Mouse (Mus musculus) liver, embryonic 15.5 days (tissue): ENCODE results near the gene Tmem201. TPM values are rescaled to one million over a fixed set of nuclear protein-coding genes. Genes with fewer than 3 reads are reported as not detected.

Source experiments
- ATAC-seq: fragments of 200-750 bp; cut with Nextera tagmentation; 2 replicates; pipeline ENCODE4 v1.8.0; 2017; ENCODE audit warnings: moderate number of reproducible peaks, mild to moderate bottlenecking, moderate library complexity; ENCODE audit not compliant: insufficient read depth
- H3K27ac ChIP-seq: fragments of 300-500 bp; sonication (generic); replicated peaks from 2 replicates; pipeline ENCODE4 v1.5.1; 2015; ENCODE audit warnings: mild to moderate bottlenecking, inconsistent platforms
- H3K27me3 ChIP-seq: fragments of 300-500 bp; sonication (generic); 2 replicates; pipeline ENCODE4 v1.6.1; 2015; ENCODE audit warnings: mild to moderate bottlenecking, inconsistent platforms
- H3K36me3 ChIP-seq: fragments of 300-500 bp; sonication (generic); replicated peaks from 2 replicates; pipeline ENCODE4 v1.6.1; 2015; ENCODE audit warnings: moderate library complexity, mild to moderate bottlenecking, inconsistent platforms
- H3K4me1 ChIP-seq: fragments of 300-500 bp; sonication (generic); replicated peaks from 2 replicates; pipeline ENCODE4 v1.6.1; 2015; ENCODE audit warnings: inconsistent platforms
- H3K4me2 ChIP-seq: fragments of 300-500 bp; sonication (generic); 2 replicates; pipeline ENCODE4 v1.6.1; 2015; ENCODE audit warnings: moderate library complexity, mild to moderate bottlenecking, inconsistent platforms
- H3K4me3 ChIP-seq: fragments of 300-500 bp; sonication (generic); replicated peaks from 2 replicates; pipeline ENCODE4 v1.5.1; 2015; ENCODE audit warnings: mild to moderate bottlenecking, inconsistent platforms
- H3K9ac ChIP-seq: fragments of 300-500 bp; sonication (generic); 2 replicates; pipeline ENCODE4 v1.6.1; 2015; ENCODE audit warnings: moderate library complexity, mild to moderate bottlenecking, inconsistent platforms
- H3K9me3 ChIP-seq: fragments of 300-500 bp; sonication (generic); replicated peaks from 2 replicates; pipeline ENCODE4 v1.6.1; 2016; ENCODE audit warnings: inconsistent platforms
- WGBS: fragments of 180-500 bp; shearing (Covaris S2); methylation state at CpG from one replicate; pipeline ENCODE4 v1.1.7; 2015; ENCODE audit warnings: mixed read lengths; ENCODE audit not compliant: insufficient replicate concordance; 5-methylcytosine and 5-hydroxymethylcytosine counted together
- polyA plus RNA-seq: library from polyadenylated mRNA; unstranded; fragments of >200 nt; fragmentation: Nextera tagmentation; extraction: Ambion mirVana; gene quantifications from 2 replicates; pipeline ENCODE4 v1.2.1, GENCODE M21; 2015

Gene Tmem201
- polyA plus RNA-seq, 1 experiment from 2014 or later: 6.6 TPM

- under 1% methylated on average over 35 of the region's 35 CpGs for WGBS
- Histone ChIP-seq H3K4me3 (peak overlapping the region; percentile 65), H3K36me3 (no peaks in the 10 kb centered on the region), H3K9me3 (no peaks in the 10 kb centered on the region), H3K4me1 (peaks cover 53% of the 10 kb centered on the region), H3K9ac (peak overlapping the region; percentile 60), H3K4me2 (peak overlapping the region; percentile 84), H3K27me3 (peaks cover 4% of the 10 kb centered on the region; the same call in 1 of the 2 replicates), H3K27ac (peak overlapping the region; percentile 75)
- peak; percentile 62 for ATAC-seq
Observed at GRCm38 (mm10) chr4:149698197-149698821, 39.5 kb downstream of the Tmem201 start.

GRCm38 (mm10) chr4:149697506-149698196 lies 40.2 kb downstream of the Tmem201 start:
- Histone ChIP-seq H3K4me3 (peak overlapping the region; percentile 65), H3K27me3 (peaks cover 4% of the 10 kb centered on the region; the same call in 1 of the 2 replicates), H3K36me3 (no peaks in the 10 kb centered on the region), H3K4me2 (peak overlapping the region; percentile 84), H3K9me3 (no peaks in the 10 kb centered on the region), H3K27ac (peak overlapping the region; percentile 75), H3K4me1 (peaks cover 50% of the 10 kb centered on the region), H3K9ac (peak overlapping the region; percentile 60)
- ATAC-seq: peak; percentile 30
- WGBS: 1% methylated on average over 15 of the region's 15 CpGs

DNA sequence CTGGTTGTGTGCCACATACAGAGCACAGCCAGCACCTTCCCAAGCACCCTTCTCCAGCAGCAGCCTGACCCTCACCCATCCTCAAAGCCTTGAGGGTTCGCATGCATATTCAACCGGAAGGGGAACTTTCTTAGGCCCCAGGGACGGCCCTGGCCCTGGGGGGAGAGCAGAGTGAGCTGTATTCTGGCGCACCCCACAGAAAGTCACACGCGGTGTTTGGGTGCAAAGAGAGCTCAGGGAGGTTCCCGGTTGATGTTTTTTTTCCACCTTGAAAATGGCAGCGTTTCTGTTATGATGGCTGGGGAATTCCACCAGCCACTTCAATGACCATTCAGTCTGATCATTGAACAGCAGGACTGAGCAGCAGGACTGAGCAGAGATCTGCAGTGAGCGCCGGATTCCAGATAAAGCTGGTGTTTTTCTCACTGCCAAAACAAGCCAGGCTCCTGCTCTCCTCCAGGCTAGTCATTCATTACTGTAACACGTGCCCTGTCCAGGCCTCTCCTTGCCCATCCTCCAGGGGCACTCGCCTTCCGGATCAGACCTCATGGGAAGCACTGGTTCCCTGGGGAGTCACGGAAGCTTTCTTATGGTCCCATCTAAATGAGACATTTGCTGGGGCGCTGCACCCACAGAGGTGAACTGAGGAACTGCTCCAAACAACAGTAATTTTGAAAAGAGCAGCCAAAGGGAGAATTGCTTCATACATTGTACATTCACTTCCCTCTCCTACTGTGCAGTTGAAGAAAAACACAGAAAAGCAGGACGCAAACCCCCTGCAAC lies 41.5 kb downstream of the Tmem201 start:
- Histone ChIP-seq H3K27ac (peak overlapping the region; percentile 55), H3K4me3 (peak overlapping the region; percentile 65), H3K4me1 (peaks cover 46% of the 10 kb centered on the region), H3K4me2 (peak overlapping the region; percentile 84), H3K9me3 (no peaks in the 10 kb centered on the region), H3K36me3 (no peaks in the 10 kb centered on the region), H3K27me3 (peaks cover 4% of the 10 kb centered on the region; the same call in 1 of the 2 replicates), H3K9ac (peak overlapping the region; percentile 25; the same call in 1 of the 2 replicates)
- 9% methylated on average over 16 of the region's 16 CpGs for WGBS
- ATAC-seq: no peak

DNA sequence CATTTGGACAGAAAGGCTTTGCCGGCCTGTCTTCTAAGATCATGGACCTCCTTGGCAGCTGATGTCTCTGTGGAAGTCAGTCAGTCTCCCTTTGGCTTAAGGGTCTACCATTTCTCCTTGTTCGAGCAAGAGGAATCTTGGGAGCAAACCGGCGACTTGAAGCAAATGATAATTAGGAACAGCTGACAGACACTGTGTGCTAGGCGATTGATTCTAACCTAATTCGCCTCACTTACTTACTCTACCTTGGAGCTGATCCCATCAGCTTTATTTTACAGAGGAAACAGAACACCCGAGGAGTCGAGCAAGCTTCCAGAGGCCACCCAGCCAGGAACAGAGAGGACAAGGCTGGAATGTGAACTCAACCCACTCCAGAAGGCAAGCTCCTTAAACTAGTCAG lies 46.5 kb downstream of the Tmem201 start:
- Histone ChIP-seq H3K27me3 (no peaks in the 10 kb centered on the region), H3K36me3 (no peaks in the 10 kb centered on the region), H3K9ac (no peak overlapping the region), H3K4me2 (peak overlapping the region; percentile 10; the same call in 1 of the 2 replicates), H3K4me3 (no peak overlapping the region), H3K9me3 (no peaks in the 10 kb centered on the region), H3K27ac (no peak overlapping the region), H3K4me1 (peaks cover 33% of the 10 kb centered on the region)
- ATAC-seq: no peak
- 43% methylated on average over 8 of the region's 8 CpGs for WGBS

DNA sequence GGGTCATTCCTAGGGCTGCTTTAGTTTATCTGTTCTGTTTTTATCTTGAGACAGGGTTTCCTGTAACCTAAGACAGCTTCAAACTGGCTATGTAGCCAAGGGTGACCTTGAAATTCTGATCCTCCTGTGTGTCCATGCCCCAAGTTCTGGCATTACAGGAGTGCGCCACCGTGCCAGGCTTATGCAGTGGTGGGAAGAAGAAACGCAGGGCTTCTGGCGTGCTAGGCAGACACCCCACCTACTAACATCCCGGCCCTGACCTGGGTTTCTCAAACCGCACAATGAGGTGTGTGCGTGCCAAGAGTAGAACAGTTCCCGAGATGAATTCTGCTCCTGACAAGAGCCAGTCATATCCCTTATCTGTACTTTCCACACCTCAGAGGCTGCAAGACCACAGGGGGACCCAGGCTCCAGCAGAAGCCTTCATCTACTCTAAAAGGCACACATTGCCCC lies 47.0 kb downstream of the Tmem201 start:
- peak overlapping the region; percentile 10; the same call in 1 of the 2 replicates for H3K4me2 ChIP-seq
- ATAC-seq: peak; percentile 67; the same call in 1 of the 2 replicates
- no peak overlapping the region for H3K9ac ChIP-seq

GRCm38 (mm10) chr4:149689822-149690700 lies 47.8 kb downstream of the Tmem201 start:
- H3K36me3 ChIP-seq: no peaks in the 10 kb centered on the region
- ATAC-seq: no peak

More for the DNA sequence above, 47.0 kb downstream of the Tmem201 start:
- Histone ChIP-seq H3K4me1 (peaks cover 27% of the 10 kb centered on the region), H3K4me3 (no peak overlapping the region), H3K27ac (no peak overlapping the region), H3K9me3 (no peaks in the 10 kb centered on the region), H3K36me3 (no peaks in the 10 kb centered on the region), H3K27me3 (no peaks in the 10 kb centered on the region)
- 23% methylated on average over 8 of the region's 8 CpGs for WGBS

DNA sequence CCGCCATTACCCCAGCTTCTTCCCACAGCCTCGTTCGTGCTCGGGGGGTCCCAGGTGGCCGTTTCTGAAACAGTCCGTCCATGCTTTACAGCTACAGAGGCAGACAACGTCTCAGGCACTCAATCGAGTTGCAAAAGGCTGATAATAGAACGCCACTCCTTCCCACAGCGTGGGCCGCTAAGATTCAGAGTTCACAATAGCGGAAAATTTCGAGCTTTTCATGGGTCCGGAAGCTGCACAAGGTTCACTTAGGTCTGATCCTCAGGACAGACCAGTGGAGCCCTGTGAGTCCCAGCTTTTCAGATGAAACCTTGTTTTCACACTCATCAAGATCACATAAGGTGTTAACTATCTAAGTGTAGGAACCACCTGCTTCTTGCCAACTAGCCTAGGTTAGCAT lies 49.0 kb downstream of the Tmem201 start:
- peaks cover 25% of the 10 kb centered on the region for H3K4me1 ChIP-seq
- H3K4me3 ChIP-seq: no peak overlapping the region
- no peak for ATAC-seq
- no peaks in the 10 kb centered on the region for H3K9me3 ChIP-seq
- no peaks in the 10 kb centered on the region for H3K27me3 ChIP-seq
- H3K36me3 ChIP-seq: no peaks in the 10 kb centered on the region
- no peak overlapping the region for H3K27ac ChIP-seq
- H3K9ac ChIP-seq: no peak overlapping the region
- WGBS: 71% methylated on average over 14 of the region's 14 CpGs
- H3K4me2 ChIP-seq: no peak overlapping the region

More at GRCm38 (mm10) chr4:149689822-149690700, 47.8 kb downstream of the Tmem201 start:
- Histone ChIP-seq H3K4me3 (no peak overlapping the region), H3K27ac (no peak overlapping the region), H3K4me1 (peaks cover 25% of the 10 kb centered on the region), H3K9me3 (no peaks in the 10 kb centered on the region), H3K9ac (no peak overlapping the region), H3K4me2 (no peak overlapping the region), H3K27me3 (no peaks in the 10 kb centered on the region)
- 58% methylated on average over 12 of the region's 12 CpGs for WGBS

DNA sequence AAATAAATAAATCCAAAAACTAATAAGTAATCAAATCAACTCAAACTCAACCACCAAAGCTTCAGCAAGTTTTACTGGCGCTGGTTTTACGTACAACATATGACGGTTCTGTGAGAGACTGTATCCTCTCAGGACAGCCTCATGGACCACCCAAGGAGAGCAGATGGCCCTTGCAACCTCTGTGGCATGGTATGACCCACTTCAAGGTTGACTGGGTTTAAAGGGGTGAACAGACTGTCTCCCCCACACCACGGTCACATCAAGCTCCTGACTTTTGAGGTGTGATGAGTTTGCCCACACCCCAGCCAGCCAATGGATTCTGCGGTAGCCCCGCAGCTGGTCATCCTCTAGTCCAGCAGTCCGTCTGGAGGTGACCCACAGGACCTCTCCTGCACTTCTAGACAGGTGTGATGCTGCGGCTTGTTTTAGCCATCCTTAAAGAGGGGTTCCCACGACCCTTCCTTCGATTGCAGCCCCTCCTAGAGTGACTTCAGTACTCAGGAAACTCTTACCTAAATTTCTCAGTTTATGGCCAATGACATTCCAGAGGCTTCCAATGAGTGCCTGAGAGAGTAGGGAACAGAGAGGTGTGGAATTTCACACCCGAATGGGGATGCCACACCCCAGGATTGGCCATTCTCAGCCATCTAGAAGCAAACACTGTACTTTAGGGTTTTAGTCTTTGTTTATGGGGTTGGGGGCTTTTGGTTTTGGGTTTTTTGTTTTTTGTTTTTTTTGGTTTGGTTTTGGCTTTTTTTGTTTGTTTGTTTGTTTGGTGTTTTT lies 52.8 kb downstream of the Tmem201 start:
- Histone ChIP-seq H3K9ac (no peak overlapping the region), H3K27ac (no peak overlapping the region), H3K9me3 (no peaks in the 10 kb centered on the region), H3K36me3 (no peaks in the 10 kb centered on the region), H3K4me1 (no peaks in the 10 kb centered on the region), H3K4me3 (no peak overlapping the region), H3K4me2 (no peak overlapping the region), H3K27me3 (no peaks in the 10 kb centered on the region)
- no peak for ATAC-seq
- 67% methylated on average over 11 of the region's 11 CpGs for WGBS

DNA sequence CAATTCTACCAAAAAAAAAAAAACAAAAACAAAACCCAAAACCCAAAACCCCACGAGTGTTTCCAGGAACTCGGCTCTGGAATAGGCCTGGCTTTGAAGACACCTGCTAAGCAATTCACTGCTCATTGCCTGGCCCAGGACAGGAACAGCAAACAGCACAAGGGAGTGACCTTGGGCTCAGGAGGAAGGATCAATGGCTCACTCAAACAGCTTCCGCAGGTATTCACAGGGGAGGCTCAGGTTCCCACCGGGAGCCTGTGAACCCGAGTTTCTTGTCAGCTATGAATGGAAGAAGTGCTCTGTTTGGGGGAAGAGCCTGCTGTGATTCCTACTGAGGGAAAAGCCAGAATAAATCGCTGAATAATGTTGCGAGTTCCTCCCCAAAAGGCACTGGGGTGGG lies 54.0 kb downstream of the Tmem201 start:
- no peak overlapping the region for H3K4me2 ChIP-seq
- H3K27me3 ChIP-seq: no peaks in the 10 kb centered on the region
- H3K4me3 ChIP-seq: no peak overlapping the region
- H3K4me1 ChIP-seq: no peaks in the 10 kb centered on the region
- no peaks in the 10 kb centered on the region for H3K36me3 ChIP-seq
- H3K27ac ChIP-seq: no peak overlapping the region
- no peaks in the 10 kb centered on the region for H3K9me3 ChIP-seq
- WGBS: 41% methylated on average over 7 of the region's 7 CpGs
- no peak for ATAC-seq
- H3K9ac ChIP-seq: no peak overlapping the region
